Mouse (Mus musculus): ENCODE data around the gene 4930578C19Rik. TPM values are rescaled to one million over a fixed set of nuclear protein-coding genes. Genes with fewer than 3 reads are reported as not detected.

Gene 4930578C19Rik
- total RNA-seq (2014; rRNA removed) (0.85 and 1.8 TPM in 2 replicates), polyA plus RNA-seq (2015; fragmentation: Nextera tagmentation; extraction: Ambion mirVana) (0.45 and 0.53 TPM in 2 replicates)

DNA sequence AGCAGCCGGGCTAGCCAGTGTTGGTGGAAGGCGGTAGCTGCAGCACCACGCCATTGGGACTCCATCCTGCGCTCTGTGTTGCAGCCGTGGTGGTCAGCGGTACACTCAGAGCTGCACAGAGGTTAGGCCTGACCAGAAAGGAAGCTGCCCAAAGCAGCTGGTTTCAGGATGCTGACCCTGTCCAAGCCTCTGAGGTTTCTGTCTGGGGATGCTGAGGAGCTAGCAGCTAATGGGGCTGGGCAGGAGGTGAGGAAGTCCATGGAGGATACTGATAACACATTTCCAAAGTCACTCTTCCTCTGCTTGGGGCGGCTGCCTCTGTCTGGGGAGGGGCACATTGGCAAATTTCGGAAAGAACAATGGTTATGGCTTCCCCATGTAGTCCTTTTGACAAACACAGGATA lies at the start of gene 4930578C19Rik:
TSS of gene 4930578C19Rik (minus strand) at position 200 of the 404 bp plus-strand sequence.
- no peak for ATAC-seq
- Histone ChIP-seq H3K36me3 (ENCODE audit: insufficient read depth) (no peaks in the 10 kb centered on the region), H3K27ac (ENCODE audit: low read depth, low read length) (no peak within 1 kb of the TSS), H3K4me1 (ENCODE audit: insufficient read depth) (no peaks in the 10 kb centered on the region), H3K9ac (no peak within 1 kb of the TSS), H3K9me3 (ENCODE audit: low read length) (no peaks in the 10 kb centered on the region), H3K4me2 (ENCODE audit: low read depth) (no peak within 1 kb of the TSS), H3K27me3 (ENCODE audit: insufficient read depth, low read length) (no peaks in the 10 kb centered on the region), H3K4me3 (ENCODE audit: low read depth, low read length) (no peak within 1 kb of the TSS)
- 80% methylated on average over 8 of the region's 8 CpGs for WGBS
- no peak for DNase-seq
- no peak for TF ChIP-seq CTCF (IDR thresholded peaks at IDR 0.05; ENCODE audit: low read depth)

DNA sequence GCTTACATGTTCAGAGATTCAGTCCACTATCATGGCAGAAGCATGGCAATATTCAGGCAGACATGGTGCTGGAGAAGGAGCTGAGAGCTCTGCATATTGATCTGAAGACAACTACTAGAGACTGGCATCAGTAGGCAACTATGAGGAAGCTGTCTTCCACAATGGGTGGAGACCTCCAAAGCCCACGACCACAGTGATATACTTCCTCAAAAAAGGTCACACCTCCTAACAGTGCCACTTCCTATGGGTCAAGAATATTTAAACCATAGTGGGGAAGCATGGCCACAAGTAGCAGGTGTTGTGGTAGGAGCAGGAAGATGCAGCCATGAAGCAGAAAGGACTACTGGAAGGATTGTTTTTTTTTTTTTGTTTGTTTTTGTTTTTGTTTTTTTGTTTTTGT lies 6.5 kb upstream of the 4930578C19Rik start:
- TF ChIP-seq CTCF (IDR thresholded peaks at IDR 0.05; ENCODE audit: low read depth) = no peak
- Histone ChIP-seq H3K4me1 (ENCODE audit: insufficient read depth) (no peaks in the 10 kb centered on the region), H3K9me3 (ENCODE audit: low read length) (no peaks in the 10 kb centered on the region), H3K4me3 (ENCODE audit: low read depth, low read length) (no peak overlapping the region), H3K27ac (ENCODE audit: low read depth, low read length) (no peak overlapping the region), H3K4me2 (ENCODE audit: low read depth) (no peak overlapping the region), H3K36me3 (ENCODE audit: insufficient read depth) (no peaks in the 10 kb centered on the region), H3K27me3 (ENCODE audit: insufficient read depth, low read length) (no peaks in the 10 kb centered on the region), H3K9ac (no peak overlapping the region)
- ATAC-seq (no peak), DNase-seq (no peak)
- 62% methylated on average over 1 of the region's 1 CpGs for WGBS

DNA sequence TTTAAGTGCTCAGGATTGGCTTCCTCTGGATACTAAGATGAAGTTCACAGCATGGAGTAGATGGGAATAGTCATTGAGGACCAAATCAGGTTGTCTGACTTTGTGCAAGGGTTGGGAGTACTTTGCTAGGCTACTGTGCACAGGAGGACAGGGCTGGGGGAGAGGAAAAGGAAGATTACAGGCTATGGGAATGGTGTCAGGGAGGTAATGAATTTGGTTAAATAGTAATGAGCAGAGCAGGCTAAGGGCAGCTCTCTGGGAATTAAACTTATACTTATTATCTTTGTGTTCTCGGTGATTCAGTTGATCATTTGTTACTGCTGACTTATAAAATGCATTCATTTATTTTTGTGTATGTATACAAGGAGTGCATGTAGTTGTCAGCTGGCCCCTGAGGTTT lies 1.7 kb upstream of the 4930578C19Rik start:
- H3K9ac ChIP-seq = no peak overlapping the region

DNA sequence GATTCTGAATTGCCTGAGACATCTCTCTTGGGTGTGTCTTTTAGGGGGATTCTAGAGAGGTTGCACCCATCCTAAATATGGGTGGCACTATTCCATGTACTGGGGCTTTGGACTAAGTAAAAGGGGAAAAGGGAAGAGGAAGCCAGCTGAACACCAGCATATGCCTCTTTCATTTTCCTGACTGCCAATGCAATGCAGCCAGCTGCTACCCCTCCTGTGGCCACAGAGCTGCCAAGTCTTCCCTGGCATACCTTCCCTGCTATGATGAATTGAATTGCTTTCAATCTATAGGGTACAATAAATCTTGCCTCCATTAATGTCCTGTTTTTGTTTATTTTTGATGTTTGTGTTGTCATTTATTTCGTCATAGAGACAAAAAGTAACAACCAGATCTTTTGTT lies 9.6 kb downstream of the 4930578C19Rik start:
- H3K27me3 ChIP-seq (ENCODE audit: insufficient read depth, low read length) = no peaks in the 10 kb centered on the region
- H3K4me2 ChIP-seq (ENCODE audit: low read depth) = no peak overlapping the region
- H3K9me3 ChIP-seq (ENCODE audit: low read length) = no peaks in the 10 kb centered on the region
- H3K4me3 ChIP-seq (ENCODE audit: low read depth, low read length) = no peak overlapping the region
- TF ChIP-seq CTCF (IDR thresholded peaks at IDR 0.05; ENCODE audit: low read depth) = no peak
- H3K4me1 ChIP-seq (ENCODE audit: insufficient read depth) = no peaks in the 10 kb centered on the region
- H3K36me3 ChIP-seq (ENCODE audit: insufficient read depth) = no peaks in the 10 kb centered on the region
- peak; percentile 59 for DNase-seq
- no peak overlapping the region for H3K9ac ChIP-seq
- peak; percentile 69; the same call in 1 of the 2 replicates for ATAC-seq
- 37% methylated on average over 1 of the region's 1 CpGs for WGBS
- no peak overlapping the region for H3K27ac ChIP-seq (ENCODE audit: low read depth, low read length)

More for the DNA sequence above, 1.7 kb upstream of the 4930578C19Rik start:
- ATAC-seq (no peak), DNase-seq (no peak)
- Histone ChIP-seq H3K27me3 (ENCODE audit: insufficient read depth, low read length) (no peaks in the 10 kb centered on the region), H3K36me3 (ENCODE audit: insufficient read depth) (no peaks in the 10 kb centered on the region), H3K4me2 (ENCODE audit: low read depth) (no peak overlapping the region), H3K4me1 (ENCODE audit: insufficient read depth) (no peaks in the 10 kb centered on the region), H3K4me3 (ENCODE audit: low read depth, low read length) (no peak overlapping the region), H3K27ac (ENCODE audit: low read depth, low read length) (no peak overlapping the region), H3K9me3 (ENCODE audit: low read length) (no peaks in the 10 kb centered on the region)
- TF ChIP-seq CTCF (IDR thresholded peaks at IDR 0.05; ENCODE audit: low read depth) = no peak
- 92% methylated on average over 1 of the region's 1 CpGs for WGBS

- Histone ChIP-seq H3K9me3 (ENCODE audit: low read length) (no peaks in the 10 kb centered on the region), H3K4me3 (ENCODE audit: low read depth, low read length) (no peak overlapping the region), H3K36me3 (ENCODE audit: insufficient read depth) (no peaks in the 10 kb centered on the region), H3K27me3 (ENCODE audit: insufficient read depth, low read length) (no peaks in the 10 kb centered on the region), H3K9ac (no peak overlapping the region), H3K27ac (ENCODE audit: low read depth, low read length) (no peak overlapping the region), H3K4me2 (ENCODE audit: low read depth) (no peak overlapping the region), H3K4me1 (ENCODE audit: insufficient read depth) (no peaks in the 10 kb centered on the region)
- DNase-seq (peak; percentile 78), ATAC-seq (peak; percentile 71)
- WGBS = 31% methylated on average over 5 of the region's 5 CpGs
- peak; percentile 70 for TF ChIP-seq CTCF (IDR thresholded peaks at IDR 0.05; ENCODE audit: low read depth)
Measured at GRCm38 (mm10) chrX:18442066-18442465, 19.1 kb downstream of the 4930578C19Rik start.

- Histone ChIP-seq H3K27me3 (ENCODE audit: insufficient read depth, low read length) (no peaks in the 10 kb centered on the region), H3K4me2 (ENCODE audit: low read depth) (no peak overlapping the region), H3K27ac (ENCODE audit: low read depth, low read length) (no peak overlapping the region), H3K4me3 (ENCODE audit: low read depth, low read length) (no peak overlapping the region), H3K36me3 (ENCODE audit: insufficient read depth) (no peaks in the 10 kb centered on the region), H3K9me3 (ENCODE audit: low read length) (no peaks in the 10 kb centered on the region), H3K9ac (no peak overlapping the region), H3K4me1 (ENCODE audit: insufficient read depth) (no peaks in the 10 kb centered on the region)
- DNase-seq = no peak
- TF ChIP-seq CTCF (IDR thresholded peaks at IDR 0.05; ENCODE audit: low read depth) = no peak
- ATAC-seq = no peak
- 92% methylated on average over 3 of the region's 3 CpGs for WGBS
Measured at GRCm38 (mm10) chrX:18425451-18425850, 35.7 kb downstream of the 4930578C19Rik start.

GRCm38 (mm10) chrX:18423206-18423605 lies 38.0 kb downstream of the 4930578C19Rik start:
- H3K4me2 ChIP-seq (ENCODE audit: low read depth) = no peak overlapping the region
- WGBS = 94% methylated on average over 4 of the region's 4 CpGs
- H3K4me1 ChIP-seq (ENCODE audit: insufficient read depth) = no peaks in the 10 kb centered on the region
- H3K9ac ChIP-seq = no peak overlapping the region
- TF ChIP-seq CTCF (IDR thresholded peaks at IDR 0.05; ENCODE audit: low read depth) = no peak
- DNase-seq = no peak
- no peaks in the 10 kb centered on the region for H3K27me3 ChIP-seq (ENCODE audit: insufficient read depth, low read length)
- no peaks in the 10 kb centered on the region for H3K36me3 ChIP-seq (ENCODE audit: insufficient read depth)
- no peaks in the 10 kb centered on the region for H3K9me3 ChIP-seq (ENCODE audit: low read length)
- H3K4me3 ChIP-seq (ENCODE audit: low read depth, low read length) = no peak overlapping the region
- no peak overlapping the region for H3K27ac ChIP-seq (ENCODE audit: low read depth, low read length)
- no peak for ATAC-seq

Measured in forebrain, postnatal 0 days (tissue).